Mouse (Mus musculus): ENCODE results near the gene Isyna1. TPM values are rescaled to one million over a fixed set of nuclear protein-coding genes. Genes with fewer than 3 reads are reported as not detected.

Isyna1 gene
- polyA plus RNA-seq, 1 experiment: 92.4 TPM

DNA sequence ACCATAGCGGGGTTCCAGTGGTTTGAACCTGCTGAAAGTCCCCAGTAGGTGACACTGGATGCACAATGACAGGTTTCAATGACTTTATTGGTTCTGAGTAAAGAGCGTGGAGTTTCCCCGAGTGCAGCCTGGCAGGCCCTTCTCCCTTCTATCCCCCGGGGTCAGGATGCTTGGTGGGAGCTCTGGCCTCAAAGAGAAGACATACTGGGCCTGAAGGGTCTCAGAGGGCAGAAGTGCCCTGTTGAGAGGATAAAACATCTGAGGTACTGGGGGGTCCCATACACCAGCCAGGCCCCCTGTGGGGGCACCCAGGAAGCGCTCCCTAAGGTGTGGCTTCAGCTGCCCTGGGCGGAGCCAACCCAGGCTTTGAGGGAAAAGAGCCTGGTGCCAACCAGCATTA is 52.2 kb downstream of the Isyna1 start:
- Histone ChIP-seq H3K36me3 (ENCODE audit: control insufficient read depth, insufficient read depth, low read length) (peaks cover 19% of the 10 kb centered on the region), H3K4me3 (ENCODE audit: low read depth, low read length) (no peak overlapping the region), H3K4me1 (ENCODE audit: control insufficient read depth, insufficient read depth, insufficient read length, low read length) (peaks cover 33% of the 10 kb centered on the region; the same call in 1 of the 2 replicates), H3K27me3 (ENCODE audit: control insufficient read depth, insufficient read depth, low read length) (no peaks in the 10 kb centered on the region), H3K27ac (ENCODE audit: insufficient read depth, low read depth, low read length) (no peak overlapping the region)
- TF ChIP-seq CTCF (IDR thresholded peaks at IDR 0.05; ENCODE audit: extremely low read depth, insufficient read length, insufficient replicate concordance, low read depth, low read length) (no peak), POLR2A (IDR thresholded peaks at IDR 0.05; ENCODE audit: low read depth, low read length) (no peak)
- WGBS: 52% methylated on average over 6 of the region's 6 CpGs

DNA sequence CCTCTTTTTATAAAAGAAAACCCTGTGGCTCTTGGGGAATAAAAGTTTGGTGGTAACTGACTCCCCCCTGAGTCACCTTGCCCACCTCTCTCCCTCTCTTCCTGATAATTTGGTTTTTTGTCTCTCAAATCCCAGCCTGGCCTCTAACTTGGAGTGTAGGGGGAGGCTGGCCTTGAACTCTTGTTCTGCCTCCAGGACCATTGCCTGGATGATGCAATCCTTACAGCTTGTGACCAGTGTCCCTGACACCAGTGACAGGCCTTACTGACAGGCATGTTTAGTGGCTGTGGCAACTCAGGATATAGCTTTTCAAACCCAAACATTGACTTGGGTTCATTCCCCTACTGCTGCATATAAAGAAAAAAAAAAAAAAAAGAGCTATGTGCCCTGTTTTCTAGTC is 52.6 kb downstream of the Isyna1 start:
- no peak overlapping the region for H3K27ac ChIP-seq (ENCODE audit: insufficient read depth, low read depth, low read length)
- H3K36me3 ChIP-seq (ENCODE audit: control insufficient read depth, insufficient read depth, low read length): peaks cover 22% of the 10 kb centered on the region
- no peaks in the 10 kb centered on the region for H3K27me3 ChIP-seq (ENCODE audit: control insufficient read depth, insufficient read depth, low read length)
- peaks cover 33% of the 10 kb centered on the region; the same call in 1 of the 2 replicates for H3K4me1 ChIP-seq (ENCODE audit: control insufficient read depth, insufficient read depth, insufficient read length, low read length)
- no peak for TF ChIP-seq POLR2A (IDR thresholded peaks at IDR 0.05; ENCODE audit: low read depth, low read length)
- TF ChIP-seq CTCF (IDR thresholded peaks at IDR 0.05; ENCODE audit: extremely low read depth, insufficient read length, insufficient replicate concordance, low read depth, low read length): no peak
- H3K4me3 ChIP-seq (ENCODE audit: low read depth, low read length): no peak overlapping the region

Other genes starting within 250 kb of the Isyna1 start
- gene Upf1, start 241.1 kb upstream of the Isyna1 start, polyA plus RNA-seq (2012; rRNA removed): 29.1 and 43.8 TPM in 2 replicates
- gene Comp, start 220.8 kb upstream of the Isyna1 start, polyA plus RNA-seq (2012; rRNA removed): 0.13 and 1.2 TPM in 2 replicates
- 9.4 and 15.1 TPM in 2 replicates for gene Crtc1, start 154.8 kb upstream of the Isyna1 start, polyA plus RNA-seq (2012; rRNA removed)
- gene Klhl26, start 117.4 kb upstream of the Isyna1 start, polyA plus RNA-seq (2012; rRNA removed): 24.9 and 30.8 TPM in 2 replicates
- 1.2 and 1.6 TPM in 2 replicates for gene Tmem59l, start 107.0 kb upstream of the Isyna1 start, polyA plus RNA-seq (2012; rRNA removed)
- 2.3 and 27.3 TPM in 2 replicates for gene Crlf1, start 101.2 kb upstream of the Isyna1 start, polyA plus RNA-seq (2012; rRNA removed)
- 137 and 244 TPM in 2 replicates for gene Rex1bd, start 87.6 kb upstream of the Isyna1 start, polyA plus RNA-seq (2012; rRNA removed)
- 606 and 770 TPM in 2 replicates for gene Uba52, start 83.6 kb upstream of the Isyna1 start, polyA plus RNA-seq (2012; rRNA removed)
- gene Fkbp8, start 66.6 kb upstream of the Isyna1 start, polyA plus RNA-seq (2012; rRNA removed): 300 and 623 TPM in 2 replicates
- gene Kxd1, start 66.4 kb upstream of the Isyna1 start, polyA plus RNA-seq (2012; rRNA removed): 34.3 and 64.4 TPM in 2 replicates
- 20.5 and 45.6 TPM in 2 replicates for gene Ell, start 54.9 kb upstream of the Isyna1 start, polyA plus RNA-seq (2012; rRNA removed)
- gene Ssbp4, start 14.5 kb downstream of the Isyna1 start, polyA plus RNA-seq (2012; rRNA removed): 81.7 and 138 TPM in 2 replicates
- 6.7 and 7.1 TPM in 2 replicates for gene Lrrc25, start 21.8 kb downstream of the Isyna1 start, polyA plus RNA-seq (2012; rRNA removed)
- 4.1 and 6.7 TPM in 2 replicates for gene Gdf15, start 38.1 kb downstream of the Isyna1 start, polyA plus RNA-seq (2012; rRNA removed)
- gene Pgpep1, start 66.0 kb downstream of the Isyna1 start, polyA plus RNA-seq (2012; rRNA removed): 49.5 and 129 TPM in 2 replicates
- 109 and 152 TPM in 2 replicates for gene Lsm4, start 78.9 kb downstream of the Isyna1 start, polyA plus RNA-seq (2012; rRNA removed)
- gene Jund, start 104.6 kb downstream of the Isyna1 start, polyA plus RNA-seq (2012; rRNA removed): 419 and 1,098 TPM in 2 replicates
- 0.03 and 0.05 TPM in 2 replicates for gene Iqcn, start 109.1 kb downstream of the Isyna1 start, polyA plus RNA-seq (2012; rRNA removed)
- gene Gm3336, start 124.2 kb downstream of the Isyna1 start, polyA plus RNA-seq (2012; rRNA removed): 42.0 and 73.6 TPM in 2 replicates
- 6.5 and 6.8 TPM in 2 replicates for gene Pde4c, start 129.3 kb downstream of the Isyna1 start, polyA plus RNA-seq (2012; rRNA removed)
- gene Rab3a, start 160.3 kb downstream of the Isyna1 start, polyA plus RNA-seq (2012; rRNA removed): 14.9 and 26.3 TPM in 2 replicates
- gene Mpv17l2, start 166.6 kb downstream of the Isyna1 start, polyA plus RNA-seq (2012; rRNA removed): 190 and 222 TPM in 2 replicates
- 129 and 414 TPM in 2 replicates for gene Pik3r2, start 182.3 kb downstream of the Isyna1 start, polyA plus RNA-seq (2012; rRNA removed)
- 63.9 and 71.9 TPM in 2 replicates for gene Mast3, start 210.7 kb downstream of the Isyna1 start, polyA plus RNA-seq (2012; rRNA removed)
- gene Il12rb1, start 214.1 kb downstream of the Isyna1 start, polyA plus RNA-seq (2012; rRNA removed): 2.5 and 5.4 TPM in 2 replicates
- 26.1 and 49.9 TPM in 2 replicates for gene Arrdc2, start 245.3 kb downstream of the Isyna1 start, polyA plus RNA-seq (2012; rRNA removed)